Mouse (Mus musculus): ENCODE measurements at regions not wholly inside any gene's neighbourhood (a gene's known extent, or its start where the extent isn't known, plus 50 kb on each side); places are given as distances from the start of the nearest gene placed in this dataset.

GRCm38 (mm10) chr13:42403231-42404020 is 102.2 kb downstream of the Edn1 start:
- H3K4me3 ChIP-seq = no peak overlapping the region
- 84% methylated on average over 3 of the region's 3 CpGs for WGBS
- no peaks in the 10 kb centered on the region for H3K36me3 ChIP-seq
- no peak overlapping the region for H3K4me2 ChIP-seq (replicated peaks)
- no peak overlapping the region for H3K9ac ChIP-seq
- no peaks in the 10 kb centered on the region for H3K27me3 ChIP-seq
- H3K9me3 ChIP-seq = no peaks in the 10 kb centered on the region
- no peak overlapping the region for H3K27ac ChIP-seq
- H3K4me1 ChIP-seq = no peaks in the 10 kb centered on the region
- no peak for ATAC-seq (ENCODE audit: low FRiP score, low read depth)

DNA sequence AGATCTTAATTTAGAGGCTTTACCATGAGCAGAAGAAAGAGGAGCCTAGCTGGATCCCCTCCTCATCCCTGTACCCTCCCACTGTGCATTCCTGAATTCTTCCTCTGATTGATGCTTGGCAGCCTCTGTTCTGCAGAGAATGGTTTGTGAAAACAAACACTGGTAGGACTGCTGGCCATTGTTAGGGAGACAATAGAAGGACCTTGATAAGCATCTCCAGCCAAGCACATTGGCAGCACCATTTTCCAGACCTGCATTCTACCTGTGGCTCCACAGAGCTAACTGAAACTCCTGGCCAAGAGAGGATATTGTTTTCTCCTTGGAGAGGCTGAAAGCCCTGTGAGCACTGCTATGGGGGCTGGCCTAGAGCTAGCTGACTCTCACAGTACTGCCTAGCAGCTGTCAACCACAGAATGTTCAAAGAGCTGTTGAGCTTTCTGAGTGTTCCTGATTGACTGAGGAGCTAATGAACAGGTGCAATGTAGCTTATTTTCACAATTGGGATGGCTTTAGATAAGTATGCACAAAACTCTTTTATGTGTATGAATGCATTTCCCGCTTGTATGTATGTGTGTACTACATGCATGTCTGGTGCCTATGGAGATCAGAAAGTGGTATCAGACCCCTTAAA is 111.5 kb downstream of the Edn1 start:
- Histone ChIP-seq H3K4me3 (no peak overlapping the region), H3K27ac (no peak overlapping the region), H3K9ac (no peak overlapping the region), H3K4me2 (replicated peaks) (no peak overlapping the region), H3K27me3 (no peaks in the 10 kb centered on the region), H3K36me3 (no peaks in the 10 kb centered on the region), H3K9me3 (no peaks in the 10 kb centered on the region), H3K4me1 (no peaks in the 10 kb centered on the region)
- no peak for ATAC-seq (ENCODE audit: low FRiP score, low read depth)
- WGBS = 87% methylated on average over 1 of the region's 1 CpGs

DNA sequence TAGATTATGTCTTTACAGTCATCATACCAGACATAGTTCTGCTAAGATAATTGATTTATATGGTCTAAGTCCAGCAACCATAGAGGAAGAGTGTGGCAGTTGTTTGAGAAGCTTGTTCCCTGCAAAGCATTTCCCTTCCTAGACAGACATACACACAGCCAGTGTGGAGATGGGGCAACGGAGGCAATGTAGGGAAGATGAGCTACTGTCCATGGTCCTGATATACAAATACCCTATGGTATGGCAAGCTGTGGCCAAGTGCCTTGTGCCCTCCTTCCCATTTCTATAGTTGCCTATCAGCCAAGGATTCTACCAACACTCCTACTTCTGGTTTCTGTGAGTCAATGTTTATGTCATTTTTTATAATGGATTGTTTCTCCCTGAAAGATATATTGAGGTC is 145.6 kb downstream of the Edn1 start:
- Histone ChIP-seq H3K27me3 (no peaks in the 10 kb centered on the region), H3K27ac (no peak overlapping the region), H3K4me1 (no peaks in the 10 kb centered on the region), H3K36me3 (no peaks in the 10 kb centered on the region), H3K4me3 (no peak overlapping the region), H3K4me2 (replicated peaks) (no peak overlapping the region), H3K9ac (no peak overlapping the region), H3K9me3 (no peaks in the 10 kb centered on the region)
- ATAC-seq (ENCODE audit: low FRiP score, low read depth) = no peak
- WGBS = 10% methylated on average over 1 of the region's 1 CpGs

DNA sequence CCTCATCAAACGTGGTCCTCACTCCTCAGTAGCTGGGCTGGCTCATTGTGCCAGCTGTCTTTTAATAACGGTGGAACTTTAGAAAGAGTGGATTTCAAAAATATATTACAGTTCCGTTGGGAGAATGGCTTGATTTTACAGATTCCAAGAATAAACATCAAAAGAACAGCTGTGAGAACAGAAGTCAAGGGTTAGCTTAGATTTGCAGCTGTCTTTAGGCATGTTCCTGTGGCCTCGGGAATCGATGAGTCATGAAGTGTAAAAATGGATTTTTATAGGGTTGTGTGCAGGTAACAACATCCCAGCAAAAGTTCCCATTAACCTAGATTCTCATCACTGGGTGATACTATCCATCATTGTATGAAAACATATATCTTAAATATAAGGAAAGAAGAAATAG is 152.4 kb downstream of the Edn1 start:
- H3K27me3 ChIP-seq = no peaks in the 10 kb centered on the region
- no peak for ATAC-seq (ENCODE audit: low FRiP score, low read depth)
- H3K36me3 ChIP-seq = no peaks in the 10 kb centered on the region
- no peaks in the 10 kb centered on the region for H3K4me1 ChIP-seq
- H3K27ac ChIP-seq = no peak overlapping the region
- WGBS = 61% methylated on average over 5 of the region's 5 CpGs
- H3K9me3 ChIP-seq = no peaks in the 10 kb centered on the region
- no peak overlapping the region for H3K9ac ChIP-seq
- no peak overlapping the region for H3K4me3 ChIP-seq
- no peak overlapping the region for H3K4me2 ChIP-seq (replicated peaks)

DNA sequence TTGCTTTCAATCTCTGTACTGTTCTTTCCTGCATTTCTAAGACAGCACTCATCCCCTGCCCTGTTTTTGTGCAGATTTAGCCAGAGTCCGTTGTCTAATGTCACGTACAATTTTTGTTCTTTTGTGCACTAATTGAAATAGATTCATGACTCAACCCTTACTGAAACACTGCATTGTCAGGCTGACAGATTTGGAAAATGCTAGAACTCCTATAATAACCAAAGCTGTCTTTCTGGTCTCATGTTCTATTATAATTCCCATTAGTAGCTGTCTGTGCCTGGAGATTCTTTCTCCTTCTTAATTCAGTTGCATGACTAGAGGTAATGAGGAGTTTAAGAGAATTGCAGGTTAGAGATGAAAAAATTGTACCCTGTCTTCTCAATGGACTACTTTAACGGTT is 158.6 kb downstream of the Edn1 start:
- no peak overlapping the region for H3K9ac ChIP-seq
- WGBS = 85% methylated on average over 3 of the region's 3 CpGs
- H3K27me3 ChIP-seq = no peaks in the 10 kb centered on the region
- no peak overlapping the region for H3K4me2 ChIP-seq (replicated peaks)
- ATAC-seq (ENCODE audit: low FRiP score, low read depth) = no peak
- no peak overlapping the region for H3K27ac ChIP-seq
- no peaks in the 10 kb centered on the region for H3K36me3 ChIP-seq
- H3K4me1 ChIP-seq = no peaks in the 10 kb centered on the region
- no peaks in the 10 kb centered on the region for H3K9me3 ChIP-seq
- no peak overlapping the region for H3K4me3 ChIP-seq

- Histone ChIP-seq H3K4me2 (replicated peaks) (no peak overlapping the region), H3K27ac (no peak overlapping the region), H3K36me3 (no peaks in the 10 kb centered on the region), H3K9me3 (no peaks in the 10 kb centered on the region), H3K4me3 (no peak overlapping the region), H3K27me3 (no peaks in the 10 kb centered on the region), H3K9ac (no peak overlapping the region), H3K4me1 (no peaks in the 10 kb centered on the region)
- WGBS = 85% methylated on average over 3 of the region's 3 CpGs
- ATAC-seq (ENCODE audit: low FRiP score, low read depth) = no peak
Observed at GRCm38 (mm10) chr13:42478825-42479224, 177.5 kb downstream of the Edn1 start.

- no peak overlapping the region for H3K4me2 ChIP-seq (replicated peaks)
- no peak overlapping the region for H3K9ac ChIP-seq
- no peak for ATAC-seq (ENCODE audit: low FRiP score, low read depth)
- no peak overlapping the region for H3K27ac ChIP-seq
- H3K27me3 ChIP-seq = no peaks in the 10 kb centered on the region
- no peaks in the 10 kb centered on the region for H3K4me1 ChIP-seq
- H3K4me3 ChIP-seq = no peak overlapping the region
- no peaks in the 10 kb centered on the region for H3K9me3 ChIP-seq
- H3K36me3 ChIP-seq = no peaks in the 10 kb centered on the region
- WGBS = 82% methylated on average over 4 of the region's 4 CpGs
Observed at GRCm38 (mm10) chr13:42490956-42491680, 189.3 kb upstream of the Phactr1 start.

- Histone ChIP-seq H3K27ac (no peak overlapping the region), H3K27me3 (no peaks in the 10 kb centered on the region), H3K4me1 (no peaks in the 10 kb centered on the region), H3K36me3 (no peaks in the 10 kb centered on the region), H3K9me3 (no peaks in the 10 kb centered on the region), H3K9ac (no peak overlapping the region), H3K4me2 (replicated peaks) (no peak overlapping the region), H3K4me3 (no peak overlapping the region)
- no peak for ATAC-seq (ENCODE audit: low FRiP score, low read depth)
- 81% methylated on average over 5 of the region's 5 CpGs for WGBS
Observed at GRCm38 (mm10) chr13:42494371-42494770, 186.1 kb upstream of the Phactr1 start.

- Histone ChIP-seq H3K27ac (no peak overlapping the region), H3K36me3 (no peaks in the 10 kb centered on the region), H3K4me1 (no peaks in the 10 kb centered on the region), H3K9me3 (no peaks in the 10 kb centered on the region), H3K9ac (no peak overlapping the region), H3K4me2 (replicated peaks) (no peak overlapping the region), H3K4me3 (no peak overlapping the region), H3K27me3 (no peaks in the 10 kb centered on the region)
- 79% methylated on average over 4 of the region's 4 CpGs for WGBS
- no peak for ATAC-seq (ENCODE audit: low FRiP score, low read depth)
Observed at GRCm38 (mm10) chr13:42498351-42498750, 182.1 kb upstream of the Phactr1 start.

DNA sequence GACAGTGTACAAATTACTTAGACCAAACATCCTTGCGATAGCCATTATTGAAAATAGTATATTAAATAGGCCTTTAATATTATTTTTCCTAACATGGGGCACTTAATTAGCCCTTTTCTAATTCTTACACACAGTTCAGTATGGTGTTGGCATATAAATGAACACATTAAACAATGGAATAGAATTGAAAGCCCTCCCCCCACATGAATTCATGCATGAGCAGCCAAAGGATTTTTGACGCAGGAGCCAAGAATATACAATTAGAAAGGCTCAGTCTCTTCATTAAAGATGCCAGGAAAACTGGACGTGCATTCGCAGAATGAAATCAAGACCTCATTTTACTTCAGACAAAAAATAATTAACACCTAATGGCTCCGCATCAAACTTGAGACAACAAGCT is 172.9 kb upstream of the Phactr1 start:
- no peak overlapping the region for H3K27ac ChIP-seq
- H3K27me3 ChIP-seq = no peaks in the 10 kb centered on the region
- no peaks in the 10 kb centered on the region for H3K4me1 ChIP-seq
- H3K9ac ChIP-seq = no peak overlapping the region
- no peak for ATAC-seq (ENCODE audit: low FRiP score, low read depth)
- no peak overlapping the region for H3K4me3 ChIP-seq
- H3K9me3 ChIP-seq = no peaks in the 10 kb centered on the region
- WGBS = 85% methylated on average over 5 of the region's 5 CpGs
- no peak overlapping the region for H3K4me2 ChIP-seq (replicated peaks)
- no peaks in the 10 kb centered on the region for H3K36me3 ChIP-seq

DNA sequence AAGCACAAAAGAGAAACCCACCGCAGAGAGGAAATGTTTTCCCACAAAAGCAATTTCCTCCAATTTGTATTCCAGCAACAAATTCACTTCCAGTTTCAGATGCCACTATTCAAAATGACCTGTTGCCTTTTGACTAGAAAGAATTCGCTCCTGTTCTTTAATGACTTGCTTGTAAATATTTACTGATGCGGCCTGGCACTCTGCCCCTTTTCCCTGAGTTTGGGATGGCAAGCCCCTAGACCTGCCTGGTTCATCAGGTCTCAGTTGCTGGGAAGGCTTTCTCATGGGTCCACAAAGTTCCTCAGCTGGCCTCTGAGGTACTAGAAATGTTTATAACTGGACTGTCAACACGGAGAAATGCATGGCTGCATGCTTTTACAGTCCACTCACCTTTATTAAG is 161.7 kb upstream of the Phactr1 start:
- H3K4me2 ChIP-seq (replicated peaks) = no peak overlapping the region
- H3K9ac ChIP-seq = no peak overlapping the region
- ATAC-seq (ENCODE audit: low FRiP score, low read depth) = no peak
- H3K36me3 ChIP-seq = no peaks in the 10 kb centered on the region
- WGBS = 26% methylated on average over 4 of the region's 4 CpGs
- no peaks in the 10 kb centered on the region for H3K9me3 ChIP-seq
- no peaks in the 10 kb centered on the region for H3K27me3 ChIP-seq
- H3K4me1 ChIP-seq = no peaks in the 10 kb centered on the region
- H3K27ac ChIP-seq = no peak overlapping the region
- H3K4me3 ChIP-seq = no peak overlapping the region

DNA sequence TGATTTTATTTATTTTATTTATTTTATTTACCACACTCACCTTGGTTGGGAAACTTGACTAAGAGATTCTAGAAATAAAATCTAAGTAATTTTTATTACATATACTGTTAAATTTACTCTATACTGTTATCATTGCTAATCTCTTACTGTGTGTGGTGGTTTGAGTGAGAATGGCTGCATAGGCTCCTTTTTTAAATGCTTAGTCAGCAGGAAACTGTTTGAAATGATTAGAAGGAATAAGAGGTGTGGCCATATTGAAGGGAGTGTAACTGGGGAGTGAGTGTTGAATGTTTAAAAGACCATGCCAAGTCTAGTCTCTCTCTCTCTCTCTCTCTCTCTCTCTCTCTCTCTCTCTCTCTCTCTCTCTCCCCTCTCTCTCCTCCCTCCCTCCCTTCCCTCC is 157.9 kb upstream of the Phactr1 start:
- Histone ChIP-seq H3K9ac (no peak overlapping the region), H3K9me3 (no peaks in the 10 kb centered on the region), H3K4me1 (no peaks in the 10 kb centered on the region), H3K36me3 (no peaks in the 10 kb centered on the region), H3K4me3 (no peak overlapping the region), H3K27ac (no peak overlapping the region), H3K4me2 (replicated peaks) (no peak overlapping the region), H3K27me3 (no peaks in the 10 kb centered on the region)
- ATAC-seq (ENCODE audit: low FRiP score, low read depth) = no peak

Measured in limb, embryonic 13.5 days (tissue).